Mouse (Mus musculus): ENCODE data around the gene 1700020A23Rik.

1700020A23Rik gene

GRCm38 (mm10) chr2:130411558-130412495 lies 6.8 kb downstream of the 1700020A23Rik start:
- peak; percentile 67 to 81 for DNase-seq (ENCODE audit: low spot score in 2 of 2)

DNA sequence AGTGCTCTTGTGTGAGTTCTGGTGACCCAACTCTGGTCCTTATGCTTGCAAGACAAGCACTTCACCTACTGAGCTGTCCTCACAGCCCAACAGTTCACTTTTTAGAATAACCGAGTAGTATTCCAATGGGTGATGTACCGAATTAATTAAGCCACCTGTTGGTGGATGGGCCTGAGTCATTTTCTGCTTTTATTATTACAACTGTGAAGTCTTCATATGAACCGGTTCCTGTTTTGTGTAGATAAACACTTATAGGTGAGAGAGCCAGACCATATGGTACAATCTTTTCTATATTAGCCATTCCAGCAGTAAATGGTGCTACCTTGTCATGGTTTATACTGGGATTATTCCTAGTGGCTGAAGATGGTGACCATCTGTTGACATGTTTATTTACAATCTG lies 7.7 kb downstream of the 1700020A23Rik start:
- no peak for DNase-seq (ENCODE audit: low spot score in 2 of 2)

DNA sequence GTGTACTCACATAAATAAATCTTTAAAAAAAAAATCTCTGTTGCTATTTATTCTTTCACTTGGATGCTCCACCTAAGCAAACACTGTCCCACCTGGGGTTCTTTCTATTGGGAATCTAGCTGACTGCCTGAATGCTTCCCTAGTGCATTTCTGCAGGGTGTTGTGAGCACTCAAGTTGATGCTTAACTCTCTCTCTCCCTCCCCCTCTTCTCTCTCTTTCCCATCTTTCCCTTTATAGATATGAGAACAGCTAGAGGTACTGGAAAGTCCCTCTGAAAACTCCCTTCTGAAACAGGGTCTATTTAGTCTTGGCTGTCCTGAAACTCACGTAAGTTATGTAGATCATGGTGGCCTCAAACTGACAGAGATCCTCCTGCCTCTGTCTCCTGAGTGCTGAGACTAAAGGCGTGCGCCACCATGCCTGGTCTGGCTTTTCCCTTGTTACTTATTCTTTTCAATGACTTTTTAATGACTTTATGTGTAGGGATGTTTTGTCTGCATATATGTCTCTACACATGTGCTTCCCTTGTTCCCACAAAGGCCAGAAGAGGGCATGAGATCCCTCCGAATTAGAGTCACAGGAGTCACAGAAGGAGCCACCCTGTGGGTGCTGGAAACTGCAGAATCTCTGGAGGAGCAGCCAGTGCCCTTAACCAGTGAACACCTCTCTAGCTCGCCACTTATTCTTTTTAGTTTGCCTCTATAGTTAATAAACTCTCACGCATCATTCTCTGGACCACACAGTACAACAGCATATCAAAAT lies 9.2 kb downstream of the 1700020A23Rik start:
- DNase-seq (ENCODE audit: low spot score in 2 of 2), result no peak

- no peak for DNase-seq (ENCODE audit: low spot score in 2 of 2)
Observed at GRCm38 (mm10) chr2:130421781-130422620, 16.9 kb downstream of the 1700020A23Rik start.

- peak in 1 of 2 experiments; percentile 69 for DNase-seq (ENCODE audit: low spot score in 2 of 2)
Observed at GRCm38 (mm10) chr2:130423397-130424125, 18.5 kb downstream of the 1700020A23Rik start.

DNA sequence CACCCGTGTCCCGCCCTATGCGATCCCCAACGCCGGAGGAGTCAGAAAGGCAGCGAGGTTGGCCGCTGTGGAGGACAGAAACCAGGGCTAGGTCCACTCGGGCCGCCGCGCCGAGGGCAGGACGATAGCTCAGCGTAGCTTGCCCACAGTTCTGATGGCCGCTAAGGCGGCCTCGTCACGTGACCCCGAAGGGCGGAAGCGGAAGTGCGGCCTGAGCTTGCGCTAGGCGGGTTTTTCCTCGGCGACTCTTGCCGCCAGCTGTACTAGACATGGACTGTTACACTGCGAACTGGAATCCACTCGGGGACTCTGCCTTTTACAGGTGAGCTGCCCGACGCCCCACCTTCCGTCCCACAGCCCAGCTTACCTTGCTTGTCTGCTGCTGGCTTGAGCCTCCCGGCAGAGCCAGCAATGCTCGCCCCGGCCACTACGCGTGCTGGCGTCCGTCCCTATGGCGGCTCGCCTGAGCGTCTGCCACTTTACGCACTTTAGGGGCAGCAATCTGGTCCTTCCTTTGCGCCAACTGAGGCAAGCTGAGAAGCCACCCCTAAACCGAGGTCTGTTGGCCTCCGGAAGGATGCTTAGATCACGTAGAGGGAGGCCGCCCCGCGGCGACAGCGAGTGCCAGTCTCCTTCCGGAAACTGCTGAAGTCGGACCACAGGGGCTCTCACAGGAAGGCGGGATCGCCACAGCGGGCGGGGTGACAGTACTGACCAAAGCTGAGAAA lies 19.2 kb downstream of the 1700020A23Rik start, which contains the start of the genes Vps16 and Pced1a:
Vps16 (plus strand) TSS at position 214 of the 728 bp plus-strand sequence.
Pced1a (minus strand) TSS at position 576 of the 728 bp plus-strand sequence.
- peak; percentile 89 to 92 for DNase-seq (ENCODE audit: low spot score in 2 of 2)

DNA sequence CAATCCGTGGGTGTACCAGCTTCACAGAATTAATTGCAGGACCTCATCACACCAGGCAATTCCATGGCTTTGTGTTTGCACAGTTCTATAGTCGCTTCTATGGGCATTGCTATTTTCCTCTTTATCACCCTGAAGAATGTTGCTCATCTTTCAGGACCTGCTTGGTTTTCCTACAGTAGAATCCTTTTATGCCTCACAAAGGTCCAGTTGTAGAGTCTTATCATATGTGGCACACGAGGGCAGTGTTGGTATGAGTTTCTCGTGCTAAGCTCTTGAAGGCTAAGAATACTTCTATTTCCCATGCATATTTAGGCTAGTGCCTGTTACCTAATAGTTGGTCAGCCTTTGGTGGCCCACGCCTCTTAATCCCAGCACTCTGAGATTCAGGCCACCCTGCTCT lies 20.1 kb downstream of the 1700020A23Rik start:
- DNase-seq (ENCODE audit: low spot score in 2 of 2), result no peak

GRCm38 (mm10) chr2:130429851-130430250 lies 24.8 kb downstream of the 1700020A23Rik start:
- no peak for DNase-seq (ENCODE audit: low spot score in 2 of 2)

DNA sequence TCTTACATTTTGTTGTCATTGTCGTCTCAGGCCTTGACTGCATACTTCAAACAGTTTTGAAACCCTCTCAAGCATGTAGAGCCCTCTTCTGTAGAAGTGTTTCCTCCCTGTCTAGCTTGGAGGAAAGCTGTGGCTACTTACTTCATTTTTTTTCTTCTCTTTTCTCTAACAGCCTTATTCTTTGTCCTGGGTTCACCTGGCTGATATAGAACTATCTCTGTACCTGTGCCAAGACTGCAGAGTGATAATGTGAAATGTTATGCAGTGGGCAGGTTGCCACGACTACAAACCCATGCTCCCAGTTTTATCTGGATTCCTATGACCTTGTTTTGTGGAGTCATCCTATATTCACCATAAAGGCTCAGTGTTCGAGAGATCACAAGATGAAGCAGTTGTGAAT lies 25.4 kb downstream of the 1700020A23Rik start:
- DNase-seq (ENCODE audit: low spot score in 2 of 2), result no peak

DNA sequence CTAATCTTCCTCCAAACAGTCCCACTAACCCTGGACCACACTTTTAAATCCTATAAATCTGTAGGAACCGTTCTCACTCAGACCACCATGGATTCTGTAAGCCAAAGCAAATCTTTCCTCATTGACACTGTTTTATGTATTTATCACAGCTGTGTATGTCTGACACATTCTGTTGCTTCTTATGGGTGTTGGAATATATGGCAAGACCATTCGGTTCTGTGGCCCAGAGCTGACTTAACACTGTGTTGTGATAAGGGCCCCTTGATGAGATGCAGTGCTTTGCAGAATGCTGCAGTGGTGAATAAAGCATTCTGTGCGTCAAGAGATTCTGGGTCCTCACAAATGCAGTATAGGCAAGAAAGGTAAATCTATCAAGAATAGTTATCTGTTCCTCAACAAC lies 27.1 kb downstream of the 1700020A23Rik start:
- no peak for DNase-seq (ENCODE audit: low spot score in 2 of 2)

GRCm38 (mm10) chr2:130433152-130433551 lies 28.1 kb downstream of the 1700020A23Rik start:
- no peak for DNase-seq (ENCODE audit: low spot score in 2 of 2)

GRCm38 (mm10) chr2:130436769-130437168 lies 31.7 kb downstream of the 1700020A23Rik start:
- DNase-seq (ENCODE audit: low spot score in 2 of 2), result no peak

DNA sequence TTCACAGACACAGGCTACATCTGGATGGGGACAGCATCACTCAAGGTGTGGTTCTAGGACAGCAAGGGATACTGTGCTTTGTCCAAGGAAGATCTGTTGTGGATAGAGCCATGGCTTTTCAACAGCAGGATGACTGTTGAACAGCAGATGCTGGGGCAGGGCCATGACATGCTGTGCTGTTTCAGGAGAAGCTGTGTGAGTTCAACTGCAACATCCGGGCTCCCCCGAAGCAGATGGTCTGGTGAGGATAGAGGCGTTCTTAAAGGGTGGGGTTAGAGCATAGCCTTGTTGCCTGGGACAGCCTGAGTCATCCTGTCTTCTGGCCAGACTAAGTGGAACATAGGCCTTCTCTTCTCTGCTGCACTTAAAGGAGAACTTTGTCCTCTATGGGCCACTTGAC lies 33.8 kb downstream of the 1700020A23Rik start:
- no peak for DNase-seq (ENCODE audit: low spot score in 2 of 2)

GRCm38 (mm10) chr2:130439840-130440480 lies 34.9 kb downstream of the 1700020A23Rik start:
- no peak for DNase-seq (ENCODE audit: low spot score in 2 of 2)

GRCm38 (mm10) chr2:130442162-130442561 lies 37.1 kb downstream of the 1700020A23Rik start:
- no peak for DNase-seq (ENCODE audit: low spot score in 2 of 2)

- no peak for DNase-seq (ENCODE audit: low spot score in 2 of 2)
Observed at GRCm38 (mm10) chr2:130448449-130448848, 43.4 kb downstream of the 1700020A23Rik start.

GRCm38 (mm10) chr2:130449021-130449793 lies 44.1 kb downstream of the 1700020A23Rik start:
- DNase-seq (ENCODE audit: low spot score in 2 of 2), result no peak

GRCm38 (mm10) chr2:130449794-130450433 lies 44.9 kb downstream of the 1700020A23Rik start, which contains the start of gene Ptpra:
Gene Ptpra, plus strand, starts transcription at chr2:130450278.
- DNase-seq (ENCODE audit: low spot score in 2 of 2), result peak; percentile 89 to 90
